Mouse (Mus musculus): ENCODE measurements around the gene Cyp4v3. TPM values are rescaled to one million over a fixed set of nuclear protein-coding genes. Genes with fewer than 3 reads are reported as not detected.

Gene Cyp4v3
- total and polyA plus RNA-seq, 3 experiments, result not detected

DNA sequence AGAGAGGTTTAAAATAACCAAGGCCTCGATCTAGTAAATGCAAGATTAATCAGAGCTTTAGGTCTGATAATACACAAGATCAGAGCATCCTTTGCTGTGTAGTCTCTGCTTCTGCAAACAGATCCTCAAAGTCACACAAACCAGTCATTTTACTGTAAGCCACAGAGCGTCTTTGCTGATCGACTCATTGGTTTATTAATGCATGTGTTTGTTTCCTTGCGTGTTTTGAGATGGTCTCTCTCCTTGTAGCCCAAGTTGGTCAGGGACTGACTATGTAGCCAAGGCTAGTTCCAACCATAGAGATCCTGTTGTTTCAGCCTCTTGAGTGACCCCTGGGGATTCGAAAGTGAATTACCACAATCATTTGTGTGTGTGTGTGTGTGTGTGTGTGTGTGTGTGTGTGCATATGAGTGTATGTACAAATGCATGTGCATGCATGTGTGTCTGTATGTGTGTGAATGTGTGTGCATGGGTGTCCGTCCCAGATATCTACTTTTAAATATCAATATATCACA is 26.1 kb upstream of the Cyp4v3 start:
- TF ChIP-seq POLR2AphosphoS5 (IDR thresholded peaks at IDR 0.05; ENCODE audit: borderline replicate concordance, low read depth, low read length) (no peak), CHD2 (IDR thresholded peaks at IDR 0.05; ENCODE audit: low read length) (no peak), ELF1 (IDR thresholded peaks at IDR 0.05; ENCODE audit: low read depth, low read length) (no peak), ZKSCAN1 (IDR thresholded peaks at IDR 0.05; ENCODE audit: low read depth, low read length) (no peak), NRF1 (IDR thresholded peaks at IDR 0.05; ENCODE audit: insufficient read depth, low read depth, low read length, poor library complexity, severe bottlenecking) (no peak), JUND (IDR thresholded peaks at IDR 0.05; ENCODE audit: low read depth, low read length) (no peak)
- no peaks in the 10 kb centered on the region for H3K36me3 ChIP-seq (ENCODE audit: control insufficient read depth in 1 of 2, insufficient read depth in 2 of 2, low read length in 2 of 2)
- H3K4me3 ChIP-seq (ENCODE audit: control insufficient read depth in 1 of 2, insufficient read depth in 1 of 2, low read depth in 2 of 2, low read length in 2 of 2), result no peak overlapping the region
- no peaks in the 10 kb centered on the region for H3K27me3 ChIP-seq (ENCODE audit: control insufficient read depth in 1 of 2, insufficient read depth in 2 of 2, low read length in 2 of 2)
- no peak for DNase-seq (ENCODE audit: low read depth, low spot score)
- H3K9me3 ChIP-seq (replicated peaks; ENCODE audit: insufficient read depth, low read length), result no peaks in the 10 kb centered on the region
- no peaks in the 10 kb centered on the region for H3K4me1 ChIP-seq (ENCODE audit: control insufficient read depth in 1 of 2, insufficient read depth in 2 of 2, low read length in 2 of 2)
- no peaks in the 10 kb centered on the region for H3K79me2 ChIP-seq (ENCODE audit: control insufficient read depth, insufficient read depth, low read length, poor library complexity)
- no peak overlapping the region for H3K27ac ChIP-seq (ENCODE audit: control insufficient read depth, low read depth, low read length)
- H3K9ac ChIP-seq (ENCODE audit: control insufficient read depth, low read depth, low read length, poor library complexity, severe bottlenecking), result no peak overlapping the region

GRCm38 (mm10) chr8:45358132-45358918 is 25.3 kb upstream of the Cyp4v3 start:
- TF ChIP-seq TAL1 (IDR thresholded peaks at IDR 0.05; ENCODE audit: low read length), result no peak
- no peak for TF ChIP-seq POLR2A (IDR thresholded peaks at IDR 0.05; ENCODE audit: control insufficient read depth in 1 of 2, insufficient read depth in 1 of 2, low read depth in 1 of 2, low read length in 2 of 2, poor library complexity in 1 of 2)
- TF ChIP-seq POLR2AphosphoS2 (IDR thresholded peaks at IDR 0.05; ENCODE audit: low read length), result no peak
- TF ChIP-seq BHLHE40 (IDR thresholded peaks at IDR 0.05; ENCODE audit: borderline replicate concordance, low read depth, low read length), result no peak
- no peak for TF ChIP-seq POLR2AphosphoS5 (IDR thresholded peaks at IDR 0.05; ENCODE audit: borderline replicate concordance, low read depth, low read length)
- no peak for TF ChIP-seq MAFK (IDR thresholded peaks at IDR 0.05; ENCODE audit: borderline replicate concordance, low read depth, low read length)
- no peak for TF ChIP-seq UBTF (IDR thresholded peaks at IDR 0.05; ENCODE audit: borderline replicate concordance, insufficient read depth, low read depth, low read length)
- TF ChIP-seq NELFE (IDR thresholded peaks at IDR 0.05; ENCODE audit: low read depth, low read length), result no peak
- TF ChIP-seq MAX (IDR thresholded peaks at IDR 0.05; ENCODE audit: low read length), result no peak
- no peak for TF ChIP-seq HCFC1 (IDR thresholded peaks at IDR 0.05; ENCODE audit: low read depth, low read length)
- TF ChIP-seq CTCF (IDR thresholded peaks at IDR 0.05 in 2 of 3, conservative IDR thresholded peaks at IDR 0.05 in 1 of 3; ENCODE audit: control insufficient read depth in 1 of 3, insufficient read depth in 1 of 3, low read depth in 2 of 3, low read length in 3 of 3, poor library complexity in 1 of 3, severe bottlenecking in 1 of 3), result no peak
- no peak for TF ChIP-seq TCF12 (IDR thresholded peaks at IDR 0.05; ENCODE audit: low read depth, low read length)
- no peak for TF ChIP-seq GATA1 (IDR thresholded peaks at IDR 0.05; ENCODE audit: low read depth, low read length)
- no peak for TF ChIP-seq CHD2 (IDR thresholded peaks at IDR 0.05; ENCODE audit: low read length)
- H3K4me3 ChIP-seq (ENCODE audit: control insufficient read depth in 1 of 2, insufficient read depth in 1 of 2, low read depth in 2 of 2, low read length in 2 of 2), result no peak overlapping the region

More at GRCm38 (mm10) chr8:45358132-45358918, 25.3 kb upstream of the Cyp4v3 start:
- no peak for DNase-seq (ENCODE audit: low read depth, low spot score)
- H3K4me1 ChIP-seq (ENCODE audit: control insufficient read depth in 1 of 2, insufficient read depth in 2 of 2, low read length in 2 of 2), result no peaks in the 10 kb centered on the region
- no peaks in the 10 kb centered on the region for H3K79me2 ChIP-seq (ENCODE audit: control insufficient read depth, insufficient read depth, low read length, poor library complexity)
- H3K27me3 ChIP-seq (ENCODE audit: control insufficient read depth in 1 of 2, insufficient read depth in 2 of 2, low read length in 2 of 2), result no peaks in the 10 kb centered on the region
- H3K9ac ChIP-seq (ENCODE audit: control insufficient read depth, low read depth, low read length, poor library complexity, severe bottlenecking), result no peak overlapping the region
- no peaks in the 10 kb centered on the region for H3K36me3 ChIP-seq (ENCODE audit: control insufficient read depth in 1 of 2, insufficient read depth in 2 of 2, low read length in 2 of 2)
- H3K9me3 ChIP-seq (replicated peaks; ENCODE audit: insufficient read depth, low read length), result no peaks in the 10 kb centered on the region
- H3K27ac ChIP-seq (ENCODE audit: control insufficient read depth, low read depth, low read length), result no peak overlapping the region

Data from MEL (cell line).